Mouse (Mus musculus): Measurements from ENCODE around the gene Shcbp1l.
A peak's percentile ranks its signal among the peaks of the same experiment; 100 is the strongest.
"Not testable (repeated sequence)": the region's sequence is repeated elsewhere in the genome, so short reads cannot be mapped to it uniquely, and the experiment has no call there.

Gene Shcbp1l

DNA sequence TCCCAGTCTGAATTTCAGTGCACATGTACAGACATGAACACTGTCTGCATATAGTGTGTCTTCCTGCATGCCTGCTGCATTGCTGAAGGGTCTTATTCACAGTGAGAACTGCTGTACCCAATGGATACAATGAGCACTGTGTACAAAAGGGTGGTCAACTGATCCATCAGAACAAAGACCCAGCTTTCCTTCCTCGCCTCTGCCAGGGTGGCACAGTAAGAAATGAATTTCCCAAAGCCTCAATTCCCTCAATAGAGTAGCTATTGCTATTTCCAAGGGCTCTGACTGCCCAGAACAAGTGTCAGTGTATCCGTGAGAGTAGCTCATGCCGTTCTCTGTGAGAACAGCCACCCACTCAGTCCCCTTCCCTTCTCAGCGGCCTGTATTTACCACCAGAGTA lies 7.2 kb upstream of the Shcbp1l start:
- not testable (repeated sequence) for DNase-seq (ENCODE audit: low read depth, low spot score)

GRCm38 (mm10) chr1:153424271-153424670 lies 691 bp upstream of the Shcbp1l start:
- DNase-seq (ENCODE audit: low read depth, low spot score) = peak; percentile 67

DNA sequence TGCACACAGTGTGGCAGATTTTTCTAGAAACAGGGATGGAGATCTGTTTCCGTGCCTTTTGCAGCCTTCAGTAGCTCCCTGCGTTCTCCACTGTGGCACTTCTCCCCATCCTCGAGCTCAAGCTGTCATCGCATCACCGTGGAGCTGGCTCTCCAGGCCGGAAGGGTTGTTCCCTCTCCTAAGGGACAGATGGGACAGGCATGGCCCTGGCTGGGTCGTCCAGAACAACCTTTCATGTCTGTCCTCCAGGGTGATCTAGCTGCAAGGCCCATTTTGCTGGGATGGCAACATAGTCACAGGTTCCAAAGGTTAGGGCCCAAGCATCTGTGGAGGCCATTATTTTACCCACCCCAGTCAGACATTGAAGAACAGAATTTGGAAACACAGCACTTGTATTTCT lies 6.2 kb downstream of the Shcbp1l start:
- no peak for DNase-seq (ENCODE audit: low read depth, low spot score)

GRCm38 (mm10) chr1:153431701-153432100 lies 6.7 kb downstream of the Shcbp1l start:
- no peak for DNase-seq (ENCODE audit: low read depth, low spot score)

DNA sequence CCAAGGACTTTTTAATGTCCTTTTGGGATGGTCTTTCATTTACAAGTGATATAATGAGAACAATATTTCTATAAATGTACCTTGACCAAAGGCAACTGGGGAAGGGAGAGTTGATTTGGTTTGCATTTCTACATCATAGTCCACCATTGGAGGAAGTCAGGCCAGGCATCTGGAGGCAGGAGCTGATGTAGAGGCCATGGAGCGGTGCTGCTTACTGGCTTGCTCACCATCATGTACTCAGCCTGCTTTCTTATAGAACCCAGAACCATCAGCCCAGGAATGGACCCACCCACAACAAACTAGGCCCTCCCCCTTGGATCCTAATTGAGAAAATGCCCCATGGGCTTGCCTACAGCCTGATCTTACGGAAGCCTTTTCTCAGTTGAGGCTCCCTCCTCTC lies 7.4 kb downstream of the Shcbp1l start:
- no peak for DNase-seq (ENCODE audit: low read depth, low spot score)

DNA sequence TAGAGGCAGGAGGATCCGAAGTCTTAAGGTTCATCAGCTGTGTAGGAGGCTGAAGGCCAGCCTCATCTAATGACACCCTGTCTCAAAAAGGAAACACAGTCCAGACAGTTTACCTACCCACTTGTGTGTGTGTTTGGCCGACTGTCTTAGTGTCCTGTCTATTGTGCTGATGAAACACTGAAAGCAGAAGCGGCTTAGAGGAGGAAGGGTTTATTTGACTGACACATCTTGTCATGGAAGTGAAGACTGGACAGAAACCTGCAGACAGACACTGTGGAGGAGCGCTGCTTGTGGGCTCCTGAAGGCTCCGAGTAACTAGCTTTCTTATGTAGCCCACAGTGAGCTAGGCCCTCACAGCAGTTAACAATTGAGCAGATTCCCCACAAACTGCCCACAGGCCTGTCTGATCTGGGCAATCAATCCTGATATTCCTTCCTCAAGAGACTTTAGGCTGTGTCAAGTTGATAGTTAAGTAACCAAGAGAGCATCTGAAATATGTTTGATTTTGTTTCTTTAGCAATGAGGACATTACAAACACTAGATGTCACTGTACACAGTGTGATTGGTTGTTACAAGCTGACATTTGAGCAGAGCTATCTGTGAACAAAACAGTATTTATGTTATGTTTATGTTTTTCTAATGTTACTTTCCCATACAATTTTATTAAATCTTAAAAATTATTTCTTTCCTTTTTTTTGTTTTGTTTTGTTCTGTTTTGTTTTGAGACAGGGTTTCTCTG lies 9.1 kb downstream of the Shcbp1l start:
- no peak for DNase-seq (ENCODE audit: low read depth, low spot score)

GRCm38 (mm10) chr1:153437536-153437935 lies 12.6 kb downstream of the Shcbp1l start:
- no peak for DNase-seq (ENCODE audit: low read depth, low spot score)

GRCm38 (mm10) chr1:153440752-153441151 lies 15.8 kb downstream of the Shcbp1l start:
- no peak for DNase-seq (ENCODE audit: low read depth, low spot score)

DNA sequence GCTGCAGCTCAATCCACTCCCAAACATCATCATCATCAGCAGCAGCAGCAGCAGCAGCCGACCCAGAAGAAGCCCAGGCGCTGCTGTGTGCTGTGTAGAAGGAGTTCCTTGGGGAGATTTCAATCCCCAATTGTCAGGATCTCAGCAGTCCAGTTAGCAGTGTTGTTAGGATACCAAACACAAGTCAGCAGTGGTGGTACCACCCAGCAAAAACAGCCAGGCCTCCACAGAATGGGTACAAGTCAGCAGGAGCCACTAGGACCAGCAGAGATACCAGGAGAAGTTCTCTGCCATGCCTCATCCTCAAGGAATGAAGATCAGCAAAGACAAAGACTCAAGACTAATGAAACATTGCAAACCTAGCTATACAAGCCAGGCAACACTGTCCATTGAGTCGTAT lies 16.7 kb downstream of the Shcbp1l start:
- no peak for DNase-seq (ENCODE audit: low read depth, low spot score)

DNA sequence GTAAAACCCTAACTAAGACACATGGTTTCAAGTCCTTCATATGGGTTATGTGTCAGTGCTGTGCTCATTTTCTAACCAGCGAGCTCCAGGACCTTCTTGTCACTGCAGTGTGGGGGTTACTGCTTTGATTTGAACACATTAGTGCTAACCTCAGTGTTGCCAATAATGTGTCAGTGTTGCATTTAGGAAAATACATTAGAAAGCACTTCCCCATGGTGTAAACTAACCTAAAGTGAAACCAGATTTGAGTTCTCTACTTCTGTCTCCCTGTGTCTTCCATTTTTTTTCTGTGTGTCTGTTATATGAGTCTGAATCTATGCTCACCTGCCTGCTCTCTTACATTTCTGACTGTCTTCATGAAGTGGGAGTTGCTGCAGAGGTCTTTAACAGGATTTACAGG lies 18.1 kb downstream of the Shcbp1l start:
- no peak for DNase-seq (ENCODE audit: low read depth, low spot score)

- DNase-seq (ENCODE audit: low read depth, low spot score) = no peak
Observed at GRCm38 (mm10) chr1:153443632-153444031, 18.7 kb downstream of the Shcbp1l start.

DNA sequence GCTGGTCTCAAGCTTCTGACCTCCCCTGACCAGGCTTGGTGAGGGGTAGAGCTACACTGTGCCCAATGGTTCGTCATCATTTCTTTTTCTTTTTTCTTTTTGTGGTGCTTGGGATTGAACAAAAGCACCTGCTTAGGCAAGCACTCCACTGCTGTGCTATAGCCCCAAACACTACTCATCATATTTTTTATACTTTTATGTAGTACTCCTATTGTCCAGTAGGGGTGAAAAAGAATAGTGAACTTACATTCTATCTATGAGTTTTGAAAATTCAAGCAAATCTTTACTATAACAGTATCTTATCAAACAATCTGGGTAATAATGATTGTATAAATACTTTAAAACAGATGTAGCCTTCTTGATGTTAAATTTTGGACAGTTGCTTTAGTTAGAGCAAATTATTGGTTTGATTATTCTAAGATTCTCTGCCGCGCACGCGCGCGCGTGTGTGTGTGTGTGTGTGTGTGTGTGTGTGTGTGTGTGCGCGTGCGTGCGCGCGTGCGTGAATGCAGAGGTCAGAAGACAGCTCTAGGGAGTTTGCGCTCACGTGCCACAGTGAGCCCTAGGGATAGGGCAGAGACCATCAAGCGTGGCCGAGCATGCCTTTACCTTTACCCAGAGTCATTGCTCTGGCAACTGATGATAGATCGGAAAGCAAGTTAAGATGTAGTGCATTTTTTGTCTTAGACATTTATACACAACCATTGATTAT lies 21.3 kb downstream of the Shcbp1l start:
- no peak for DNase-seq (ENCODE audit: low read depth, low spot score)

DNA sequence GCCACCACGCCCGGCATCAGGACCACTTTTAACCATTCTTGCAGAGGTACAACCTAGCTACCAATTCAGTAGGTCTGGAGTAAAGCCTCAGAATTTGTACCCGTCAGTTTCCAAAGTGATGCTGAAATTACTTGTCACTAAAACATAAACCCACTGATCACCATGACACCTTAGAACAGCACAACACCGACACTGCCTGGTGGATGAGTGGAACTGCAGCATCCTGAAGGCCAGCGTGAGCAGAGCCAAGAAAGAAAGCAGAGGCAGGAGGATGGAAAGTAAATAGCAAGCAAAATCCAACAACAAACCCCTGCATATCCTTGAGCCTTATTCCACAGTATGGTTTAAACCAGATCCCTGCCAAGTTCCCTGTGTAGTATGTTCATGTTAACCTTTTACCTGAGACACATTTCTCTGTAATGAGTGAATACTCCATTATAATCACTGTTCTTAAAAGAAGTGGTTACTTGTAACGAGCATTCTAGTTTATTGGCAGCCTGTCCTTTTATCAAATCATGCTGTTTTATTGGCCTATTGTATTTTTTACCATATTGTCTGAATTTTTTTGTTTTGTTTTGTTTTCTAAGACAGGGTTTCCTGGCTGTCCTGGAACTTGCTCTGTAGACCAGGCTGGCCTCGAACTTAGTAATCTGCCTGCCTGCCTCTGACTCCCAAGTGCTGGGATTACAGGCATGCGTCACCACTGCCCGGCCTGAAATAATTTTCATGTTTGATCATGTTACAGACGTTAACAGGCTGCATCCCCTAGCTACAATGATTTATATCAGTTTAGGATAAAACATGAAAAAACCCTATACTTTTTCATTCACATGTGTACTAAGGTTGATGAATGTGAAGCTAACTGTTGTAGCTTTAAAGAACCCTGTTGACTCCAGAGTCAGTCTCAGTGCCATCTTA lies 26.5 kb downstream of the Shcbp1l start:
- DNase-seq (ENCODE audit: low read depth, low spot score) = peak; percentile 33

DNA sequence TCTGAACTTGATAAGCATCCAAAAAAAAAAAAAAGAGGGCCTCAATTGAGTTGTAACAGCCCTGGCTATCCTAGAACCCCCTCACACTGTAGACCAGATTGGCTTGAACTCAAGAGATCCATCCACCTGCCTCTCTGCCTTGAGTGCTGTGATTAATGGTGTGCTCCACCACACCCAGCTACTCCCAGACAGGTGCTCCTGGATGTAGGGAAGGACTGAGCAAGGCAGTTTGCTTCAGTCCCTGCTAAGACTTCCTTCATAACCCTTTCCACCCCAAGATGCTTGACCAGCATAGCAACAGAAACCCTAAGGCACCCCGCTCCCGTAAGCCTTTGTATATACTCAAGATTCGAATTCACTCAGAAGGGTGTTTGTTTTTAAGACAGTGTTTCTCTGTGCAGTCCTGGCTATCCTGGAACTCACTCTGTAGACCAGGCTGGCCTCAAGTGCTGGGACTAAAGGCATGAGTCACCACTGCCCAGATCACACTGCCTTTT lies 28.2 kb downstream of the Shcbp1l start:
- DNase-seq (ENCODE audit: low read depth, low spot score) = no peak

DNA sequence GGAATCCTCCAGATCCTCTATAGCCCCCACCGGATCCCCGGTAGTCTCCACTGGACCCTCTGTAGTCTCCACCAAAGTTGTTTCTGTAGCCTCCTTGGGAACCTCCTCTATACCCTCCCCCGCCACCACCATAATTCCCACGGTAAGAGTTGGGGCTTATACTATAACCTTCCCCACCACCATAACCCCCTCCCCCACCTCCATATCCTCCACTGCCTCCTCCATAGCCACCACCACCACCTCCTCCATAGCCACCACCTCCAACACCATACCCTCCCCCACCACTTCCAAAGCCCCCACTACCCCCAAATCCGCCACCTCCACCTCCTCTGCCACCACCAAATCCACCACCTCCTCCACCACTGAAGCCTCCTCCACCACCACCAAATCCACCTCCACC lies 31.2 kb downstream of the Shcbp1l start:
- DNase-seq (ENCODE audit: low read depth, low spot score) = no peak

DNA sequence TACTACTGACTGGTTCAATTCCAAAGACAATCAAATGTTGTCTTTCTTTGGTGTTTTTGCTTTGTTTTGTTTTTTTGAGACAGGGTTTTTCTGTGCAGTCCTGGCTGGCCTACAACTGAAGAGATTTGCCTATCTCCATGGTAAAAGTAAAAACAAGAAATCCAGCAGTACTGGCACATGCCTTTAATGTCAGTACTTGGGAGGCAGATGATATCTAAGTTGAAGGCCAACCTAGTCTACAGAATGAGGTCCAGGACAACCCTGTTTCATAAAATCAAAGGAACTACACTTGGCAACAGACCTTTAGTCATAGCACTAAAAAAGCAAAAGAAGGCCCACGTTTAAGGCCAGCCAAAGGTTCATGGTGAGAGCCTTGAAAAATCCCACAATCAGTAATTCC lies 36.8 kb downstream of the Shcbp1l start:
- no peak for DNase-seq (ENCODE audit: low read depth, low spot score)

GRCm38 (mm10) chr1:153479296-153479695 lies 54.3 kb downstream of the Shcbp1l start:
- DNase-seq (ENCODE audit: low read depth, low spot score) = no peak

DNA sequence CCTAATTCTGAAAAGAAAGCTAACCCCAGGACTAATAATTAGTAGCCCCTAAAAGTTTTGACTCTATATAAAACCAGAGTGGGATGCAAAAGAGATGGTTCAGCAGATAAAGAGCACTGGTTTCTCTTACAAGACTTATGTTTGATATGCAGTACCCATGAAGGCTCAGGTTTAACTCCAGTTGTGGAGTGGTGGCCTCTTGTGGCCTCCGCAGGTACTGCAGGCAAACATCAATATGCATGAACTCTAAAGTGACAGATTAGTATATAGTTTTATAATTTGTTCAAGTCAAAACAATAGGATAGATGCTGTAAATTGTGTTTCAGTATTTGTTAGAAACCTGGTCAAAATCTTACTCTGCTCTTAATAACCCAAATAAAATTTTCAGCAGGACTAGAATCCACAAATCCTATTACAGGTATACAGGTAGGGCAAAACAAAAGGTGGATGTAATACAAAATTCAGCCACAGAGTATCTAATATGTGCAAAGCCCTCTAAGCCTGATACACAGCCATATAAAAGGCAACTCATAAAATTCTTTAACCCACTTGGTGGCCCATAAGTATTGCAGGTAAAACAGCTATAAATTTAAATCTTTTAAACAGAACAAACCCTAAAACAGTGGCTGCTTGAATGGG lies 55.5 kb downstream of the Shcbp1l start:
- peak; percentile 52 for DNase-seq (ENCODE audit: low read depth, low spot score)

- DNase-seq (ENCODE audit: low read depth, low spot score) = no peak
Observed at GRCm38 (mm10) chr1:153481025-153481412, 56.1 kb downstream of the Shcbp1l start.

- no peak for DNase-seq (ENCODE audit: low read depth, low spot score)
Observed at GRCm38 (mm10) chr1:153485201-153485796, 60.3 kb downstream of the Shcbp1l start.

GRCm38 (mm10) chr1:153486120-153486519 lies 61.2 kb downstream of the Shcbp1l start:
- DNase-seq (ENCODE audit: low read depth, low spot score) = not testable (repeated sequence)

All from c-Kit-negative CD71-positive TER-119-positive erythroid progenitor cells, embryonic 14.5 days (primary cell).